Mouse (Mus musculus) embryonic facial prominence, embryonic 15.5 days (tissue): Measurements from ENCODE around the gene Uts2b. TPM values are rescaled to one million over a fixed set of nuclear protein-coding genes. Genes with fewer than 3 reads are reported as not detected.

Experiments
- polyA plus RNA-seq: library from polyadenylated mRNA; unstranded; fragments of >200 nt; fragmentation: Nextera tagmentation; extraction: Ambion mirVana; gene quantifications from 2 replicates; pipeline ENCODE4 v1.2.1, GENCODE M21; 2015

Gene Uts2b
- polyA plus RNA-seq, 1 experiment from 2014 or later = not detected

Other genes starting within 250 kb of the Uts2b start
- 8.6 and 10.4 TPM in 2 replicates for gene Ostn, start 62.8 kb downstream of the Uts2b start, polyA plus RNA-seq
- 33.4 and 38.1 TPM in 2 replicates for gene Ccdc50, start 18.6 kb upstream of the Uts2b start, polyA plus RNA-seq